Mouse (Mus musculus): ENCODE results near the gene Ghr.

DNA sequence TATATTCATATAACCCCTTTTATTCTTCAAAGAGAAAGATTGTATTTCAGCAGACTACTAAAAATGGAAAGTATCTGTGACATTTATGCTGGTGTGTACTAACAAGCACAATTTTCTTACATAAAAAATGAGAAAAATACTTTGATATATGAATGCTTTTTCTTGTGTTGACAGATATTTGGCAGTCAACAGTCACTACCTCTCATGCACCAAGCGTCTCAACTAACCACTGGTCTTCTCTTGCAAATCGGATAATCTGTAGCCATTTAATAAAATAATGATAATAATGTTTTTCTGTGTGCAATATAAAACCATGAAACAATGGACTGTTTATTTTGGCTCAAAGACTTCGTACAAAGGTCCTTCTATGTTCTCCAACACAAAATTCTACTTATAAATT, 99.8 kb downstream of the Ghr start:
- TF ChIP-seq CTCF (IDR thresholded peaks at IDR 0.05; ENCODE audit: low read depth) (no peak), EP300 (IDR thresholded peaks at IDR 0.05; ENCODE audit: low read depth) (no peak)
